Mouse (Mus musculus) CD4-positive, CD25-positive, alpha-beta regulatory T cell, adult 4 months (primary cell): ENCODE data around the gene Matn3. TPM values are rescaled to one million over a fixed set of nuclear protein-coding genes. Genes with fewer than 3 reads are reported as not detected.
"Not testable (repeated sequence)": the region's sequence is repeated elsewhere in the genome, so short reads cannot be mapped to it uniquely, and the experiment has no call there.

ENCODE experiments used
- ATAC-seq: one replicate; pipeline ENCODE4 v1.8.0; 2017
- polyA plus RNA-seq, 2 experiments: library from polyadenylated mRNA; unstranded; fragments of 100-300 nt; shearing (Covaris generic); gene quantifications; one replicate each; pipeline ENCODE4 v1.2.1; 2017

Matn3 gene
- polyA plus RNA-seq, 2 experiments from 2014 or later: not detected

DNA sequence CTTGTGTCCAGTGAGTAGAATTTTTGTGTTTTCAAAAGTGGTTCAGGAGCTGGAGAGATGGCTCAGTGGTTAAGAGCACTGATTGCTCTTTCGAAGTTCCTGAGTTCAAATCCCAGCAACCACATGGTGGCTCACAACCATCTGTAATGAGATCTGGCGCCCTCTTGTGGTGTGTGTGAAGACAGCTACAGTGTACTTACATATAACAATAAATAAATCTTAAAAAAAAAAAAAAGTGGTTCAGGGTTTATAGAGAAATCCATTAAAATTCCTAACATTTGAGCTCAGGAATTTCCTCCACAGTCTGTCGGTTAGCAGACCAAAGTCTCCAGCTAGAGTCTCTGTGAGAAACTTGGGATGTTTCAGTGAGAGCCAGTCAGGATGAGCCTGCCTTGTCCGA lies 11.5 kb upstream of the Matn3 start:
- not testable (repeated sequence) for ATAC-seq

DNA sequence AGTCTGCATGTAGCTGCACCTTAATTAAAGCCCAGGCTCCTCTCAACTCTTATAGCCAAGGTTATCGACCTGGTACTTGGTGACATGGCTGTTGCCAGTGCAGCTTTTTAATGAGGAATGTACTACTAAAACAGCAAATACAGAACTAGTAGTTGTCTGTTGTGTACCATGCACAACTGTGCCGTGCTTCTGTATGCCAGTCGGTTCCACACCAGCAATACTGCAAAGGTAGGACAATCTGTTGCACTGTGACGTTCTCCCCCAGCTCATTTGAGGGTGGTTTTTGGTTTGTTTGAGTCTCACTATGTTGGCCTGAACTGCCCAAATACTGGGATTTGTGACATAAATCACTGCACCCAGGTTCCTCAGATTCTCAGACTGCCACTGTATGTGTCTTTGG lies 8.2 kb upstream of the Matn3 start:
- ATAC-seq: no peak

DNA sequence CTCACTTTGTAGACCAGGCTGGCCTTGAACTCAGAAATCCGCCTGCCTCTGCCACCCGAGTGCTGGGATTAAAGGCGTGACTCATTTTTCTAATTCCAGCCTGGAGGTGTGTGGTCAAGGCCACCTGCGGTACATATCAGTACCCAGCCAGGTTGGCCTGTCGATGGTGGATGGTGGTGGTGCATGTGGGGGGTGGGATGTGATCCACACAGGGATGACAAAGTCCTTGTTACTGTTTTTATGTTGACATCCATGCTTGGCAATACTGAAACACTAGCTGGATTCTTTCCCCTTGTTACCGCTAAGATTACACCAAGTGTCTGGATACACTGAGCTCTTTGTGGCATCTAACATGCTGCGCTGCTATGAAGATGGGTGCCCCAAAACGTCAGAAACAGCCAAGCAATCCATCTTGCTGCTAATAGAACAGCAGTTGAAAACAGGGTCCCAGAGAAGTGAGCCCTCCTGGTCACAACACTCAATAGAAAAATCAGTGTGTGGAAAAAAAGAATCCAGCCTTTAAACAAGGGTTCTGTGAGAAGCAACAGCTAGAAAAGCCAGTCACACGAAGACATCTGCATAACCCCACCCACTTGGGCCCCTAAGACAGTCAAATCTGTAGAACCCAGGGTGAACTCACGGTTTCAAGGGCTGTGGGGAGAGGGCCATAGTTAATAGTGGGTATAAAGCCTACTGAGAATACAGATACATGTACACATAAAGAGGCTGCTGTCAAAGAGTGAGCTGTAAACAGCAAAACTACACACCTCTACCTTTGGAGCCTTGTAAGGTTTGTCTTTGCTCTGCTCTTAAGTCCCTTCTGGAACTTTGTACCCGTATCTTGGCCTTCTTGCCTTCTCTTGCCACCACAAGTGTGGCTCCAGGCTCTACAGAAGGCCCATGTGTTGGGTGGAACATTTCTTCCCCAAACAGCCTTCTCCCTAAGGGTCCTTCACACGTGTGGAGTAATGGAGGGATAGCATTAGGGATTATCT lies 7.4 kb upstream of the Matn3 start:
- no peak for ATAC-seq

DNA sequence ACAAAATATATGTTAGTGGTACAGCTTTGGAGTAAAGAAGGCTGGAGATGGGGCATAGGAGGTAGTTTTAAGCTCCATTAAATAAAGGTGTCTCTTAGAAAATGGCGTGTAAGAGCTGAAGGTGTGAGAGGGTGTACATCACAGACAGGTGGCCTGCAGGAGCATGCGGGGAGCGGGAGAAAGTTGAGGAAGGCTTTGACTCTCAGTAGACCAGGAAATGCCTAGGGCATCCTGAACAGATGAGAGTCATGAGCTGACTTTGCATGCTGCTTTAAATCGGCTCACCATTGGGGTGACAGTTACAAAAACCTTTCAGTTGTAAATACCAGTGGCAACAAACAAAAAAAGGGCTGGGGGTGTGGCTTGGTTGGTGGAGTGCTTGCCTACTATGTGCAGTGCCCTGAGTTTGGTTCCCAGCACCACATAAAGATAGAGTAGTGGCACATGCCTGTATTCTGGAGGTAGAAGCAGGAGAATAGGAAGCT lies 6.6 kb upstream of the Matn3 start:
- no peak for ATAC-seq

DNA sequence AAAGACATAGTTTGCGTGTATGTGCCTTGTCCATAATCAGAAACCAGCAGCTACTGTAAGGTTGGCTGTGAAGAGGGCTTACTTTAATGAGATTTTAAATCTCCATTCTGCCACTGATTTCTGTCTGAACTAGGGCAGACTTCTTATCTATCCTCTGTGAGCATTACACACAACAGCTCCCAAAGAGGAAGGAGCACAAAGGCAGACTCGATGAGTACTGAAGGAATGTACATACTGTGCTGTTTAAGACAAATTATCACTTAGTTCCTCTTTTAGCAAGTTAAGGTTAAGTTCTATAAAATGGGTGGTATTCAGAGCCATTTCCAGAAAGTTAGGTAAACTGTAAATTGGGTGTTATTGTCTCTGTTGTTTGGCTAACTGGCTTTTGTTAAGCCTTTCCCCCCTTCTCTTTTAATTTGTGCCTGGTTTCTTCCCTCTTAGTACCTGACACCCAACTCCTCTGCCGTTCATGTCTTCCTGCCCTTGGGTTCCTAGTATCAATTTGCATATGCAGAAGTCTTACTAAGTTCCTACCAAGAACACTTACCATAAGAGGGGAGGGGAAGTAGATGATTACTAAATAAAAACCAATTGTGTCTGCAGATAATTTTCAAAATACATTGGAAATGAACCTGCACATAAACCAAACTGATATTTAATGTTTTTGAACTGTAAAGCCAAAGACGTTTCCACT lies 5.9 kb upstream of the Matn3 start:
- peak; percentile 77 for ATAC-seq

GRCm38 (mm10) chr12:8947163-8947562 lies 566 bp upstream of the Matn3 start:
- no peak for ATAC-seq

- ATAC-seq: no peak
Observed at GRCm38 (mm10) chr12:8953136-8953535, 5.4 kb downstream of the Matn3 start.

DNA sequence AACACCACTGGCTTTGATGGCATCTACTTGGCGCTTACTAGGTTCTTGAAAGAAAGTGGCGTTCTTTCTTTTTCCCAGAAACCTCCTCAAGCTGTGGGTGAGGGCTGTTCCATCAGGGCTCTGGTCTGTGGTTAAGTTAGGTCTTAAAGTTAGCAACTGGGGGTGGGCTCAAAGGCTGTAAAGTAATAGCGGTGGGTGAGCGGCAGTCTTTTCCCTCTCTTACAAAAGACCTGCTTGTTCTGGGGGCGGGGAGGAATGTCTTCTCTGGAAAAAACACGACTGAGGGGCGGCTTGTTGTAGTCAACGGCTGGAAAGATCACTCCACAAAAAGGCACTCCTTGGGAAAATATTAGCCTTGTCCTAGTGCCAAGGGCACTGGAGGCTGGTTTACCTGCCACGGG lies 6.4 kb downstream of the Matn3 start:
- ATAC-seq: no peak

- no peak for ATAC-seq
Observed at GRCm38 (mm10) chr12:8961607-8962316, 14.0 kb downstream of the Matn3 start.

DNA sequence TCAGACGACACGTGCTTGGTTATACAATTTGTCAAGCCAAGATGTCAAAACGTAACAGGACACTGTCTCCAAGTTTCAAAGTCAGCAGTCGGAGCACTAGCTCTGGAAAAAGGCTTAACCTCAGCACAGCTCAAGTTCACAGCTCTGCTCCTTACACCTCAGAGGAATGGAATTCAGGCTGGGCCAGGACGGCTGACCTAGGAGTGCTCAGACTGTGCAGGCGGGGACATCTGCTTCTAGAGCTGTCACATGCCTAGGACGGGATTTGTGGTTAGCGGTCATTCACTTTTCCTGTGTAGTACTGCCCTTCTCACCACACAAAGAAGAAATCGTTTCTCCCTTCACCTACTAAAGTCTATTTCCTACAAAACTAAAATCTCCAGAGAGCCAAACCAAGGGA lies 22.1 kb downstream of the Matn3 start:
- ATAC-seq: no peak

GRCm38 (mm10) chr12:8973820-8974465 lies 26.2 kb downstream of the Matn3 start, which contains the start of gene Wdr35:
TSS of gene Wdr35 (plus strand) at chr12:8973892.
- ATAC-seq: peak; percentile 99

- no peak for ATAC-seq
Observed at GRCm38 (mm10) chr12:8975076-8975475, 27.3 kb downstream of the Matn3 start.

DNA sequence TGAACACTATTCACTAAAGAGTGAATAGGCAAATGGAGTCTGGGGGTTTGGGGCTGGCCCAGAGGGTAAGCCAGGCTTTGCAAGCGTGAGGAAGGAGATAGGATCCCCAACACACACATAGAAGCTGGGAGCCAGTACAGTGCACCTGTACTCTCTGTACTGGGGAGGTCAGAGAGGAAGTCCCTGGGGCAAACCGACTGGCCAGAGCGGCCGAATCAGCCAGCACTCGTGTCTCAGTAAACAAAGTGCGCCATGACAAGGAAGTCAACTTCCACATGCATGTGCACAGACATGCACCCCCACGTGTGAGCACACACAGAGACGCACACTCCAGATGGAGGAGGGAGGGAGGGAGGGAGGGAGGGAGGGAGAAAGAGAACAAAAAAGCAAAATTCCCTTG lies 45.5 kb downstream of the Matn3 start:
- ATAC-seq: no peak

DNA sequence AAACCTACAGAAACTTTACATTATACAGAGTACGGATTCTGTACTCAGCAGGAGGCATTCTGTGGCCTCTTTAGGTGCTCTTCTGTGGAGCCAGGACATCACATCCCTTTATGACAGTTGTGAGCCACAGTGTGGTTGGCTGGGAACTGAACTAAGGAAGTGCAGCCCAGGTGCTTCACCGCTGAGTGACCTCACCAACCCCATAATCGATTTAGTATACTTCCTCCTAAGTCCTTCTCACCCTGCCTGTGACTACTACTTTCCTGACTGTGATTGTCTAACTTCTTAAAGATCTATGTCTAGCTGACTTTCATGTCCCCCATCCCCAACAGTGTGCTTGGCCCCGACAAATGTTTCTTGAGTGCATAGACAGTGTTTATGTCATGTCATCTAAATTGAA lies 50.6 kb downstream of the Matn3 start:
- no peak for ATAC-seq

DNA sequence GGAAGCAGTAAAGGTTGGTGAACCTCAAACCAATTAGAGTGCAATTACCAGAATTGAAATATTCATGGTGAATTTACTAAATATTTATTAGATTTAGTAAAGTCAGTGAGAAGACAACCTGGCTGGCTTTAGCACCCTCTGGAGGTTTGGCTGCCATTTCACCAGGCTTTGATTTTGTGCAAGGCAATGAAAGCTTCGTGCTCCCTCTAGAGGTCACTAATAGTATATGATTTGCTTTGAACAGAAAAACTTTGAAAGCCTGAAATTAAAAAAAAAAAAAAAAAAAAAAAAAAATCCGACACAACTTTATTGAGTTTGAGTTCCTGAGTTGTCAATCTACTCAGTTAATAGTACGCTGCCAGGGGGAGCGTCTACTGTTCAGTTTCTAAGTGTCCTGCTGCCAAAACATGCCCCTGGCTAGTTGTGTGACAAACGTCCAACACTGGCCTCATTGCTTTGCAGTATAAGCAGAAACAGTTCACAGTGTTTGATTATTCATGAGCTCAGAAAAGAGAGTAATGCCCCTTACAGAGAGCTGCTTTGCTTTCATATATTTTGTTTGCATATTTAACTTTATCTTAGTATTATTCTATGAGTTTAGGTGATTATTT lies 54.4 kb downstream of the Matn3 start:
- ATAC-seq: peak; percentile 99

- ATAC-seq: no peak
Observed at GRCm38 (mm10) chr12:9007146-9007545, 59.4 kb downstream of the Matn3 start.

DNA sequence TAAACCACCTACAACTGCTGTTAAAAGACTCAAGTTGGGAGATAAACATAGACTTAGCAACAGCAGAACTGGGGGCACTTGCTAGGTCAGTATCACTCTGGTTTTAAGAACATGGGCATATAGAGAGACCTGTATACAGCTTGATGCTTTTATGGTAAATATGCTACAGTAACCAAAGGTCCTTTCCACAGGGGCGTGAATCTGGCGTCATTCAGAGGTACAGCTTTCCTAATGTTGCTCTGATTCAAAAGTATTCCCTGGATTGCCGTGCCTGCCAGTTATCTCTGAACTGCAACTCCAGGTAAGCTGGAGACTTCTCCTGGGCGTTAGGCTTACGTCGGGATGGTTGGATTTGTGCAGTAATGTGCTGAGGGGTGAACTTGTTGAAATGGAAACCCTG lies 60.1 kb downstream of the Matn3 start:
- ATAC-seq: no peak

GRCm38 (mm10) chr12:9010311-9010710 lies 62.6 kb downstream of the Matn3 start:
- ATAC-seq: no peak

- ATAC-seq: no peak
Observed at GRCm38 (mm10) chr12:9016376-9016775, 68.6 kb downstream of the Matn3 start.

DNA sequence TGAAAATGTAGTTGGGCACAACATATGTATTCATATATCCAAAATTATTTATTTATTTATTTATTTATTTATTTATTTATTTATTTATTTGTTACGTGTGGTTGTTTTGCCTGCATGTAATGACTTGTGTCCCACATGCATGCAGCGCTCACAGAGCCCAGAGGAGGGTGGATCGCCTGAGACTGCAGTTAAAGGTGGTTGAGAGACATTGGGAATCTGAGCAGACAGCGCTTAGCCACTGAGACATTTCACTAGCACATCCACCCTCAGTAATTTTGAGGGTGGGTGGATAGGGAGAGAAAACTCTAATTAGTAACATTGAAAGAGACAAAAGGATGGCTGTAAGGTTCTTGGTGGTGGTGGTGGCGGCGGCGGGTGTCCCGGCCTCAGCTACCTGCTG lies 72.7 kb downstream of the Matn3 start:
- no peak for ATAC-seq

DNA sequence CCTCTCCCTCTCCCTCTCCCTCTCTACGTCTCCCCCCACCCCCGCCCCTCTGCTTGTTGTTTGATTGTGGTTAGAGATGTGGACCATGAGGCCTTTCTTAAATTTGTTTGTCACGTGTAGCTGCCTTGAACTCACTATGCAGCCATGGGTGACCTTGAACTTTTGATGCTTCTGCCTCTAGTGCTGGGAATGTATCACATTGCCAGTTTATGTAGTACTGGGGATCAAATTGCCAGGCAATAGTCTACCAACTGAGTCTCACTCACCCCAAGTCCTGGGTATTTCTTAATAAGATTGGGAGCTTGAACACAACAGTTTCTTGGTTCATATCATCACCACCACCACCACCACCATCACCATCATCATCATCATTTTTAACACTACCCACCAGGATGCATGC lies 73.3 kb downstream of the Matn3 start:
- no peak for ATAC-seq
